Mouse (Mus musculus) CD4-positive, CD25-positive, alpha-beta regulatory T cell, adult 2 months (primary cell): ENCODE measurements around the gene Rab2b.
A peak's percentile ranks its signal among the peaks of the same experiment; 100 is the strongest.

ENCODE experiments used
- DNase-seq: peaks from one replicate; pipeline ENCODE4 v3.0.0-alpha.2; 2012; ENCODE audit warnings: low read depth, low spot score

Rab2b gene

GRCm38 (mm10) chr14:52279747-52280120 is 389 bp upstream of the Rab2b start:
- DNase-seq, result peak; percentile 63

GRCm38 (mm10) chr14:52277210-52277609 is 2.1 kb downstream of the Rab2b start:
- no peak for DNase-seq

- peak; percentile 24 for DNase-seq
Measured at GRCm38 (mm10) chr14:52272781-52273180, 6.6 kb downstream of the Rab2b start.

GRCm38 (mm10) chr14:52257484-52258213 is 21.7 kb downstream of the Rab2b start, which contains the start of gene Chd8:
Chd8 (minus strand) TSS chr14:52257780.
- peak; percentile 98 for DNase-seq

GRCm38 (mm10) chr14:52256311-52257175 is 22.8 kb downstream of the Rab2b start:
- DNase-seq, result peak; percentile 39

- DNase-seq, result no peak
Measured at GRCm38 (mm10) chr14:52246129-52246528, 33.2 kb downstream of the Rab2b start.

- DNase-seq, result no peak
Measured at GRCm38 (mm10) chr14:52244690-52245042, 34.7 kb downstream of the Rab2b start.

- peak; percentile 99 for DNase-seq
Measured at GRCm38 (mm10) chr14:52244041-52244689, 35.2 kb downstream of the Rab2b start.

GRCm38 (mm10) chr14:52236216-52236615 is 43.1 kb downstream of the Rab2b start:
- no peak for DNase-seq

- DNase-seq, result no peak
Measured at GRCm38 (mm10) chr14:52235165-52235564, 44.2 kb downstream of the Rab2b start.

- DNase-seq, result peak; percentile 6
Measured at GRCm38 (mm10) chr14:52232249-52232648, 47.1 kb downstream of the Rab2b start.

- no peak for DNase-seq
Measured at GRCm38 (mm10) chr14:52225972-52226371, 53.4 kb downstream of the Rab2b start.

- DNase-seq, result no peak
Measured at GRCm38 (mm10) chr14:52217261-52217660, 62.1 kb downstream of the Rab2b start.
